Mouse (Mus musculus): Measurements from ENCODE around the gene Cfap221.

Cfap221 gene

GRCm38 (mm10) chr1:119996798-119997581 lies at the start of gene Cfap221:
Gene Cfap221 (minus strand): TSS chr1:119997234.
- in situ Hi-C loops (cut with MboI, MseI), result loop anchor here in 1 of 2 experiments (5.0 kb wide), 1 partner anchor 410 kb away; no protein-coding TSS in a partner anchor

GRCm38 (mm10) chr1:120044584-120044983 lies 47.5 kb upstream of the Cfap221 start:
- in situ Hi-C loops (cut with MboI, MseI), result no loop called here

GRCm38 (mm10) chr1:120042421-120042820 lies 45.4 kb upstream of the Cfap221 start:
- in situ Hi-C loops (cut with MboI, MseI), result no loop called here

GRCm38 (mm10) chr1:120038594-120038993 lies 41.6 kb upstream of the Cfap221 start:
- in situ Hi-C loops (cut with MboI, MseI), result no loop called here

GRCm38 (mm10) chr1:120037021-120037683 lies 40.1 kb upstream of the Cfap221 start:
- in situ Hi-C loops (cut with MboI, MseI), result no loop called here

- in situ Hi-C loops (cut with MboI, MseI), result no loop called here
Observed at GRCm38 (mm10) chr1:120035456-120036034, 38.5 kb upstream of the Cfap221 start.

- in situ Hi-C loops (cut with MboI, MseI), result no loop called here
Observed at GRCm38 (mm10) chr1:120034793-120035192, 37.8 kb upstream of the Cfap221 start.

- in situ Hi-C loops (cut with MboI, MseI), result no loop called here
Observed at GRCm38 (mm10) chr1:120033469-120033854, 36.4 kb upstream of the Cfap221 start.

GRCm38 (mm10) chr1:120032804-120033468 lies 35.9 kb upstream of the Cfap221 start:
- in situ Hi-C loops (cut with MboI, MseI), result no loop called here

- in situ Hi-C loops (cut with MboI, MseI), result no loop called here
Observed at GRCm38 (mm10) chr1:120030474-120030873, 33.4 kb upstream of the Cfap221 start.

- in situ Hi-C loops (cut with MboI, MseI), result no loop called here
Observed at GRCm38 (mm10) chr1:120027693-120028092, 30.7 kb upstream of the Cfap221 start.

- in situ Hi-C loops (cut with MboI, MseI), result no loop called here
Observed at GRCm38 (mm10) chr1:120025050-120025439, 28.0 kb upstream of the Cfap221 start.

- in situ Hi-C loops (cut with MboI, MseI), result loop anchor here in 1 of 2 experiments (5.0 kb wide), 1 partner anchor 68 kb away; no protein-coding TSS in a partner anchor
Observed at GRCm38 (mm10) chr1:120024331-120025049, 27.5 kb upstream of the Cfap221 start.

GRCm38 (mm10) chr1:120021951-120022350 lies 24.9 kb upstream of the Cfap221 start:
- in situ Hi-C loops (cut with MboI, MseI), result loop anchor here in 1 of 2 experiments (5.0 kb wide), 1 partner anchor 70 kb away; no protein-coding TSS in a partner anchor

GRCm38 (mm10) chr1:120020322-120020897 lies 23.4 kb upstream of the Cfap221 start:
- in situ Hi-C loops (cut with MboI, MseI), result loop anchor here in 1 of 2 experiments (5.0 kb wide), 1 partner anchor 72 kb away; no protein-coding TSS in a partner anchor

- in situ Hi-C loops (cut with MboI, MseI), result no loop called here
Observed at GRCm38 (mm10) chr1:120019428-120019827, 22.4 kb upstream of the Cfap221 start.

GRCm38 (mm10) chr1:120018900-120019299 lies 21.9 kb upstream of the Cfap221 start:
- in situ Hi-C loops (cut with MboI, MseI), result no loop called here

GRCm38 (mm10) chr1:120016240-120016639 lies 19.2 kb upstream of the Cfap221 start:
- in situ Hi-C loops (cut with MboI, MseI), result no loop called here

GRCm38 (mm10) chr1:120013111-120013510 lies 16.1 kb upstream of the Cfap221 start:
- in situ Hi-C loops (cut with MboI, MseI), result no loop called here

GRCm38 (mm10) chr1:120012638-120013037 lies 15.6 kb upstream of the Cfap221 start:
- in situ Hi-C loops (cut with MboI, MseI), result no loop called here
